Mouse (Mus musculus) lung, adult 18-20 months (tissue): ENCODE measurements around the gene Prss30.
A peak's percentile ranks its signal among the peaks of the same experiment; 100 is the strongest.

Experiments
- DNase-seq, 2 experiments: peaks; one replicate each; pipeline ENCODE4 v3.0.0; 2022; ENCODE audit warnings: mixed read lengths in 2 of 2

Gene Prss30

DNA sequence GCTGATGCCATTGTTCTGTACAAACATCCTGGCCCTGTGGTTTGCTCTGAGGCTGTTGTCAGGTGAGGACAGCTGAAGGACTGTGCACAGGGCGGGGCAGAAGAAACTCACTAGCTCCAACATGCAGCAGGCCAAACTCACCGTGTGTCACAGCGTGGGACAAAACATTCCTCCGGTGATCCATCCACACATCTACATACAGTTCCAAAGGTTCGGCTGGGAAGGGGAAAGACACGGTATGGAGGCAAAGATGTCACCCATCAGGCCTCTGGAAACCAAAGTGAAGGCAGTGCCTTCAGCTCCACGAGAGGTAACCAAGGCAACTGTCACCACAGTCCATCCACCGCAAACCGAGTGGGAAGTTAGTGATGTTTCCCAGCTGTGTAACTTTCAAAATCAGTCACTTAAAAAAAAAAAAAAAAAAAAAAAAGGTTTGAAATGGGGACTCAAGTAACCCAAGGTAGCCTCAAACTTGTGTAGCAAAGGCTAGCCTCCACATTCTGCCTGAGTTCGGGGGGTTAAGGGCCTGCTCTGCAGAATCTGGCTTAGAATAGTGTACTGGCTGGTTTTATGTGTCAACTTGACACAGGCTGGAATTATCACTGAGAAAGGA is at the start of gene Prss30:
Gene Prss30 (minus strand): TSS at position 270 of the 613 bp plus-strand sequence.
- peak in 1 of 2 experiments; percentile 32 for DNase-seq

DNA sequence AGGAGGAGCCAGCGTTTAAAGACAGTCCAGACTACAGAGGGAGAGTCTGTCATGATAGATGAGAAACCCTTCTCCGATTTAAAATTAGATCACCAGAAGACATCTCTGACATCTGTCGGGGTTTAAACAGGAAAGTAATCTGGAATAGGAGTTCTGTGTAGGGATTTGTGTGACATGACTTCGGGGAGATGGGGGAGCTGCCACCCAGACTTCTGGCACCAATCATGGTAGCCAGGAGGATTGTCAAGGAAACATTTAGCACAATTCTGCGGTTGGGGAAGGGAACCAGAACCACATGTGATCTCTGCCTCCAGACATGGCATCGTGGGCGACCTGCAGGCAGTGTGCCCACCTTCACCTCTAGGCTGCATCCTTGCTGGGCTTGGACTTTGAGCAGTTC is 49.1 kb upstream of the Prss30 start:
- DNase-seq: no peak

DNA sequence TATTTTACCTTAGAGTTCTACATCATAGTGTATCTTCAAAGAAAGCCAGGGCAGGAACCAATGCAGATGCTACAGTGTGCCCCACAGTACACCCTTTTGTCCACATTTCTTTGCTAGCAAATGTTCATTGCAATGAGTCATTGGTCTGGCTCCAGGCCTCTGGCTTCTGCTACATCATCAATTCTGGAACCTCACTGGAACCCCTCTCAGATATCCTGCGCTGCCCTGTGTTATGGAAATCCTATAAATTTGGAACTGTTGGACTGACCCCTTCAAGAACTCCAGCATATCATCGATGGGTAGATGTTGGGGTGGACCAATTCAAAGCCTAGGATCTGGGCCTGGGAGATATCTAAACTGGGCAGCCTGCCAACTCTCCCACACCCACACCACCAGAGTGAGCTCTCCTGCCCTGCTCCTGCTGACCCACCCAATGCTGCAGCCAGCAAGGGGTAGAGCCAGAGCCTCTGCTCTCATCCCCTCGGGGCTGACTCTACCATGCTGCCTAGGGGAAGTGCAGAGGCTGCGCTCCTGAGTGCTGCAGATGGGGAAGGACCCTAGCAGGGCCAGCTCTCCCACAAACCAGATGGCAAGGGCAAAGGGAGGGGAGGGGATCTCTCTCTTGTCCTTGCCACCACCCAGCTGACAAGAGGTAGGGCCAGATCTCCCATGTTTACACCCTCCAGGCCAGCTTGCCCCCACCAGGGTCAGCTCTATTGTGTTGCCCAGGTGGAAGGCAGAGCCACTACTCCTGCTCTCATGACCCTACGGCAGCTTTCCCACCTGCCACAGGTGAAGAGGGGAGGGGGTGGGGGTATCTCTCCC is 41.2 kb upstream of the Prss30 start:
- DNase-seq: peak in 1 of 2 experiments; percentile 10

DNA sequence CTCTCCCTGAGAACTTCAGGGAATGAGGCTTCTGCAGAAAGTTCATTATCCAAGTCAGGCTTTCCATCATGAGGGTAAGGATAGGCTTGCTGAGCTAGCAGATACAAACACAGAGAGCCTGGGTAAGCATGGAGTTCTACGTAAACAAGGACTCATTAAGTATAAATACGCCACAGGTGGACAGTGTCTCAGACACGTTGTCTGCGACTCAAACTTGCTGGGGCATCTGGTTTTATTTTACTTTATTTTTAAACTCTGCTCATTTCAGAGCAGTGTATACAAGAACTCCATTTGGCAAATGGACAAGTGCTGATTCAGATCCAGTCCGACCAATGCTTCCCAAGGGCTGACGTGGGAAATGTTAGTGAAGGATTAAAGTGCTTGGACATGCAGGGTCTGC is 40.3 kb upstream of the Prss30 start:
- peak; percentile 15 to 45 for DNase-seq

DNA sequence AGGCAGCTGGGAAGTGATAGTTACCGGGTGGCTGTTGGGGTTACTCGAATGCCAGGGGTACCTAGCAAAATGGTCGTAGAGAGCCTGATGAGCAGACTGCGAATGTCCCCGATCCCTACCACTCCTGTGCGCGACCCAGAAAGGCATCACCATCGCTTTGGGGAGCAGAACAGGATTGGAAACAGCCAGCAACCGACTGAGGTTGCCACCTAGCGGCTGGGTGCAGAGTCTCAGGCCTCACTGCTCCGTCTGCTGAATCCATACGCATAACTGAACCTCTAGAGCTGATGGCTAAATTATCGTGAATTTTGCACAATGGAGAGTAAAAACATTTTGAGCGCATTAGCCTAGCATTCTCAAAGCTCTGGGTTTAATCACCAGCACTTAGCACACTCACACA is 35.4 kb upstream of the Prss30 start:
- peak in 1 of 2 experiments; percentile 26 for DNase-seq

DNA sequence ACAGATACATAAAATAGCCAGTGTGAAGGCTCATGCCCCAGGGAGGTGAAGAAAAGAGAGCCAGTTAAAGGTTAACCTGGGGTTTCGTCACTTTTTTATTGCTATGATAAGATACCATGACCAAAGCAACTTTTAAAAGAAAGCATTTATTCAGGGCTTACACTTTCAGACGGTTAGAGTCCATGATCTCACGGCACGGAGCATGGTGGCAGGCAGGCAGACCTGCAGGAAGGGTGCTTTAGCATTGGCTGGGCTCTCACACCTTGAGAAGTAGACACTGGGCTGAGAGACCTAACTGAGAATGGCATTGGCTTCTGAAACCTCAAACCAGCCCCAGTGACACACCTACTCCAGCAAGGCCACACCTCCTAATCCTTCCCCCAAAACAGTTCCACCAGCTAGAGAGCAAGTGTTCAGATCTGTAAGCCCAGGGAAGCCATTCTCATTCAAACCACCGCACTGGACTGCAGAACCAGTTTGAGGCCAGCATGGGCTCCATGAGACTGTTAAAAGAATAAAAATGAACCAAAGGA is 34.1 kb upstream of the Prss30 start:
- no peak for DNase-seq

DNA sequence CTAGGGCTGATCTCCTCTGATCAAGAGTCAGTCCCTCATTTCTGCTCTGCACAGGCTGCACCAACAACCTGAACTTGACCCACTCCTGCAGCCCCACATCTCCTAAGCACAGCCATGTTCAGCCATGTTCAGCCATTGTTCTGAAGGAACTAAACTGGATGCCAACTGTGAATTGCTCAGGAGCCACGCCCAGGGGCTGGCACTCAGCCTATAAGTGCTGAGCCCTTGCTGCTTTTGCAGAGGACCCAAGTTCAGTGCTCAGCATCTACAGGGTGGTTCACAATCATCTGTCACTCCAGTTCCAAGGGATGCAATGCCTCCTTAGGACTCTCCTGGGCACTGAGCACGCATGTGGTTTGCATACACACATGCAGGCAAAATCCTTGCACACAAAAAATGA is 32.6 kb upstream of the Prss30 start:
- no peak for DNase-seq

DNA sequence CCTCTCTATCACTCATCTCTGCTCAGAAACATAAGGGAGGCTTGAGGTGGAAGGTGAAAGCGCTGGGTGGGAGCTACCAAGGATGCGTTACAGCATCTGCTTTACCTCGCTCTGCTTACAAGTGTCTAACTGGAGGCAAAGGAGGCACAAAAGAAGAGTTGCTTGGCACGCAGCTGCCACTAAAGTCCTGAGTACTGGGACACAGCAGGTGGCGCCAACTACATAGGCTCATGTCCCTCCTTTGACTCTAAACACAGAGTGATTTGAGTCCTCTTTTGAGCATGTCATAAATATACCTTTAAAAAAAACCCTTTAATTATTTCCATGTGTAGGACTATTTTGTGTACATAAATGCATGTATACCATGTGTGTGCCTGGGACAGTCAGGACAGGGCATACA is 29.3 kb upstream of the Prss30 start:
- DNase-seq: no peak

DNA sequence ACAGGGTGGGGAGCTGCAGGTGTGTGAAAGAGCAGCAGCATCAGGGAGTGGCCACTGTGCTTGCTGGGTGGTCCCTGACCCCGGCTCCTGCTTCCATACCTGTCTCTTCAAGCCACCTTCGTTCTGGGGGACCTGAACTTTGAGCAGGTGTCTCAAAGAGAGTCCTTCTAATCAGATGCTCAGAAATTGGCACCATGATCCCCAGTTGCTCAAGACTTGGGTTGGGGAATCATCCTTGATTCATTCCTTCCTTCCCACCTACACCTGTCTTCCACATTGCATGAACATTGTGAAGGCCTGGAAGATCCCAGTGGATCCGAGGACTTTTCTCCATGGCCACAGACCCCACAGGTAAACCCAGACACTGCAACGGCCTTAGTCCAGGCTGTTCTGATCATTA is 27.7 kb upstream of the Prss30 start:
- no peak for DNase-seq

DNA sequence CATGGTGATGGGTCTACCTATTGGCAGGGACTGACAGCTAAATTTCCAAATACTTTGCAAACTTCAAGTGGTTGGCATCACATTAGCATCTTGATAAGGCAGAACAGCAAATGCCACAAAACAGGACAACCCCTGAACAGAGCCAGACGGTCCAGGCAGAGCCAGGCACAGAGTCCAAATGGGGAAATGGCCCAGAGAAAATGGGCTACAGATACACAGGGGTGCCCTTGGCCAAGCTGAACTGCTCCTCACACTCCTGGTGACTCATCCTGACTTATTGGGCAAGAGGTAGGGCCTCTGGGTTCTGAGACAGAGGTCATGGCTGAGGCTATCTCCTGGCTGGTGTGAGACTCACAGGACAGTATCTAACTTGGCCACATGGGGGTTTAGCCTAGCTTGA is 27.0 kb upstream of the Prss30 start:
- peak; percentile 56 to 57 for DNase-seq

DNA sequence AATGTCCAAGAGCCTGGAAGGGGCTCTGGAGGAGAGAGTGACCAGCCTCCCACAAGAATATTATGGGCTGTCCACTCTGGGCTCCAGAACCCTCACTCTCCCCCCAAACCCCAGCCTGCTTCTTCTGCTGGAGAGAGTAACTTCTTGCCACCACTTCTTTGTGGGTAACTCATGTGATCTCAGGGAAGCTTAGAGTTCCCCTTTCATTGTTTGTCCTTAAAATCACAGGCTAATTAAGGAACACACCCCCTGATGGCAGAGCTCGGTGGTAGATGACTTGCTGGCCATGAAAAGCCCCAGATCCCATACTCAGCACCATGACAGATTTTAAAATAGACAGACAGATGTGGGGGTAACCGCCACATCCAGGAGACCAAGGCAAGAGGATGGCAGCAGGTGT is 26.6 kb upstream of the Prss30 start:
- no peak for DNase-seq

DNA sequence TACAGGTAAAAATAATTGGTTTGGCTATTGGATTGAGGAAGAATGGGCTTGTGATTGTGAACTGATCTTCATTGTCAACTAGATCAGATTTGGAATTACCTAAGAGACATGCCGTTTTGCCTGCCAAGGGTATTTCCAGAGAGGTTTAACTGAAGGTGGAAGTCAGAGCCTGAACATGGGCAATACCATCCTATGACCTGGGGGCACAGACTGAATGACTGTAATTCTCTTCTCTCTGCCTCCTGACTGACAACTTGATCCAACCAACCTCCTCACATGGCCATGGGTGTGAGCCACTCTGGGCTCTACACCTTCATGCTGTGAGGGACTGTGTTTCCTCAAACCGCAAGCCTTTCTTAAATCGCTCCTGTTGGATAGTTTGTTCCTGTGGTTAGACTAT is 24.7 kb upstream of the Prss30 start:
- DNase-seq: no peak

DNA sequence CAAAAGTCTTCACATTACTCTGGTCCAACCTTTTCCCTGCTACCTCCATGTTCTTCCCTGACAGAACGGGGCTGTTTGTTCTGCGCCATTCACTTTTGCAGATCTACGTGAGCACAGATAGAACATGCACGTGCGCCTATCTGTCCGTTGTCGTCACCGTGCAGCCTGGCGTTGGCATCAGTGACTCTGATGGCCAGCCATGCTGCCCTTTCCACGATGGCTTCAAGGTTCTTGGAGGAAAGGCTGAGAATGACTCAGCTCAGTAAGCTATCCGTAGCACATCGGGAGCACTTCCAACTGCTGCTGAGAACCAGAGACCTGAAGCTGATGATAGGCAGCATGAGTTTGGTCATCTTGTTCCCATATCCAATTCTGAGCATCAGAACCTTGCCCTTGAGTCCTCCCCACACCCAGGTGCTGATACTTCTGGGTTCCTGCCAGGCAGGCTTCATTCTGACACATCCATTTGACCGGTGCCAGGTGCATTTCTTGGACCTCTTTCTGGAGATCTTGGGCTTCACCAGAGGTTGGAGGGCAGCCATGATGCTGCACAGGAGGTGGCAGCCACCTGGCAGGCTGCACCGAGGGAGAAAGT is 23.8 kb upstream of the Prss30 start:
- DNase-seq: no peak

DNA sequence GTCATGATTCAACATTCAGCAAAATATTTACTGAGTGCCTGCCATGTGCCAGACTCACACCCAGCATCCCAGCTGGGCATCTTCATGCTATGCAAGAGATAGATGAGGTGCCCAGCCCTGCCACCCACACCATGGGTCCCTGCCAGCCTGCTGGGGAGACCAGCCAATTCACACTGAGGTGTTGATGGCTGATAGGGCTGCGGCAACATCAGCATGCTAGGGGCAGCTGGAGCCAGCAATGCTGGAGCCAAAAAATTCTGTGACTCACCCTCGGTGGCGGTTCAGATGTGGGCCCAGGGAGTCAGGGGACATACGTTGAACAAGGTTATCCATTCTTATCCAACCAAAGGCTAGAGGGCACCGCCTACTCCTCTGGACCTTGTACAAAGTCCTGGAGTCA is 20.0 kb upstream of the Prss30 start:
- DNase-seq: peak in 1 of 2 experiments; percentile 24

DNA sequence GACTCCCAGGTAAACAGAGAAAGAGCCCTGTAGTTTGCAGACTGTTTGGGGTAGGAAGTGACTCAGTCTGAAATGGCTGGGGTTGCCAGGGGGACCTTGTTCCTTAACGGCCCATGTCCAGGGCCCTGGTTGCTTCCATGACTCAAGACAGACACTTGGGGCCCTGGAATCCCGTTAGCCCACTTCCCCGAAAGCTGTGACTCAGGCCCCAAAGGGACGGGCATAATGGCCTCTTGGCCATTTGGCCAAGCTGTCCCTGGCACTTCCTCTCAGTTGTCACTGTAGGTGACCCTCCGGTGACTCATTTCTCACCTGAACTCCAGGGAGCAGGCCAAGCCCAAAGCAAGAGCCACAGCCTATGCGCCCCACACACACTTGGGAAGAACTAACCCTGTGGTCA is 18.0 kb upstream of the Prss30 start:
- peak in 1 of 2 experiments; percentile 14 for DNase-seq

DNA sequence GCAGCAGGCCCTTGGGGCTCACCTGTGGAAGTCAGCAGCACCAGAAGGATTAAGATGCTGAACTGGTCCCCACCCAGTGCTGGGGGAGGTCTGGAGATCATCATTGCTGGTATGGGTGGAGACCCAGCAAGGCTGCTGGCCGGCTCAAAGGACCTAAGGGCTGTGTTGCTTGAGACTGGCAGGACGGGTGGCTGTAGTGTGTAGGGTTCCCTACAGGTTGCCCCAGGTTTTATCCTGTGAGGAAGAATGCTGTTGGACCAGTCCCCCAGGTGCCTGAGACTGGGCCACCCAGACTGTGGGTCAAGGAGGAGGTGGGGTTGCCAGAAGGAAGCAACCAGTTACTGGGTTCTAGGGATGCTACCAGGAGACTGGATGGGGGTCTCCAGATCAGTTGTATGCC is 17.5 kb upstream of the Prss30 start, which contains the start of gene Prss22:
Gene Prss22 (minus strand): TSS at position 200 of the 400 bp plus-strand sequence.
- DNase-seq: peak; percentile 45 to 57

DNA sequence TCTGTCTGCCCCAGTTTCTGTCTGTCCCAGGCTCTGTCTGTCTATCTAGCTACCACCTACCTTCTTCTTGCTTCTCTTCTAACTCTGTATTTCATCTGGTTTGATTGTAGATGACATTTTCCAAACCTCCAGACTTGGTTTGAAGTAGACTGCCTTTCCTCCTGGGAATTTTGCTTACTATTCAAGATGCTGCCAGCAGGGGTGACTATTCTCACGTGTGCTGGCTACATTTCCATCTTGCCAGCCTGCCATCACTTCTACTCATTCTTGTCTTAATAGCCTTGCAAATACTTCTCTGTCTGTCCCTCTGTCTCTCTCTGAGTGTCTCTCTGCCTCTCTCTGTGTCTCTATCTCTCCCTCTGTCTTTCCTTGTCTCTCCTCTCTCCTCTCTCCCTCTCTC is 15.1 kb upstream of the Prss30 start:
- no peak for DNase-seq

DNA sequence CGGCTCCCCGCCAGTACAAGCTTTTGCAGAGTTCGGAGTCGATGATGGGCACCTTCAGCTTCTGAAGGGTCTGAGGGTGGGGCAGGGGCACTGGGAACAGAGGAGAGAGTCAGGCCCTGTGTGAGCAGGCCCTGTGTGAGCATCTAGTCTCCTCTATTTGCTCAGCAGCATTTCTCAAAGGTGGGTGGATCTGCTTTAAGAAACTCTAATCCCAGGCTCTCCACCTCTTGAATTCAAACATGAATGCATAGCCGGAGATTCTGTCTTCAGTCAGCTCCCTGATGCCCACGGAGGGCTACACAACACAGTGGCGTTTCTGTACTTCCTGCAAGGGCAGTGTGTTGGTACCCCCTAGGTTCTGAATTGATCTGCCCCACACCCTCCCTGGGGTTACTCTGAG is 14.3 kb upstream of the Prss30 start:
- DNase-seq: no peak

DNA sequence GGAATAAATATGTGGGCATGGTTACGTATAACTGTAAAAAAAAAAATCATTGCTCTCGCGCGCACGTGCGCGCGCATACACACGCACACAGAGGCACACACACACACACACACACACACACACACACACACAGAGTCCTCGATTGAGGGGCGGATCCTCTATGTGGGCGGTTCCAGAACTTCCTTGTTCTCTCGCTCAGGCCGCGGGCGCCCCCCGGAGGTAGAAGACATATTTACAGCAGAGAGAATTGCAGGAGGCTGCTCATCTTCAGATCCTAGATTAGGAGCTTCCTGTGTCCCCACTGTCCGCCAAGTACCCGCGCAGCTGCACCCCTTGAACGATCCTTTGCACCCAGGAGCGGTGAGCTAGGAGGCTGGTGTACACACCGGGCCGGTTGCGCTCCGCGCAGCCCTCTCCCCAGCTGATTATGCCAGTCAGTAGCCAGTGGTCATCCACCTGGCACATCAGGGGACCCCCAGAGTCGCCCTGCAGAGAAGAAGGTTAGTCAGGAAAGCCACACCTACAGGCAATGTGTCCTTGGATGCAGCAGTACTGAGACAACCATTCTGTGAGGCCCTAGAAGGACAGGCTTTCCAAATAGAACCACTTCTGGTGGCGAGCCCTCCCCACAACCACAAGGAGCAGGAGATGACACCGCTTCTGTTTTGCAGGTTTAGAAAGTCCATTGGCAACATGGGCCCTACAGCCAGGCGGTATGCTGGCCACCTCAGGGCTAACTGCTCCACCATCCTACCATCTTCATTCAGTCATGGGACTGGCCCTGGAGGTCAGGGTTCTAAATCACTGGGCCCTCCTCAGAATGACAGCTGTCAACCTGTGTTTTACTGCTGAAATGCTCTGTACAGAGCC is 13.4 kb upstream of the Prss30 start:
- peak; percentile 88 to 92 for DNase-seq

DNA sequence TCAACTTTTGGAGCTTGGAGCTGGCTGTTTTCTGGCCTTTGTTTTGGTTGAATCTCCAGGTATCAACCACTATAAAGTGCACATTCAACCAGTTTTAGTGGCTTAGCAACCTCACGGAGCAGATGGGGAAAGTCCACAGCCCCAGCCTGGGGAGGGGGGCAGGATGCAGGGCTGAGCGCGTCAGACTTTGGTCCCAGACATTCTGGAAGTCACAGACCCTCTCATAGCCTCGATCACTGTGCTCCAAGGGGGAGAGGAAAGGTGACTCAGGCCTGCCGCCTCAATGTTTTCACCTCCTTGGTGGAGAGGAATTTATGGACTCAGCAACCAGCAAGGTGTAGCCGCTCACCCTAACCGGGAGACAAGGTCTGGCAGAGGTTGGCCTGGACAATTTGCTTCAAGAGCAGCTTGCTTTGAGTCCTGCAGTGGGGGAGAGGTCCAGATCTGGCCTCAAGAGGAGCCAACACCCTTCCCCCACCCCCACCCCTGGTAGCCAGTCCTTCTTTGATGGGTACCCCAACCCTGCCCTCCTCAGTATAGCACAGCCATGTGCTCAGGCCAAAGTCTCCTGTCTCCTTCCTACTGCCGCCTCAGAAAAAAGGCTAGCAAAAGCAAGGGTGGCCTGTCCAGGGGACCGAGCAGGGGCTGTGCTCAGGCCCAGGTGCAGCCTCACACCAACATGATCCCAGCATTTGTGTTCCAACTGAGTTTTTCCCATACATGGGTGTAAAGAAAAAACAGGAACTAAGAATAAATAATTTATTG is 12.6 kb upstream of the Prss30 start:
- DNase-seq: no peak

DNA sequence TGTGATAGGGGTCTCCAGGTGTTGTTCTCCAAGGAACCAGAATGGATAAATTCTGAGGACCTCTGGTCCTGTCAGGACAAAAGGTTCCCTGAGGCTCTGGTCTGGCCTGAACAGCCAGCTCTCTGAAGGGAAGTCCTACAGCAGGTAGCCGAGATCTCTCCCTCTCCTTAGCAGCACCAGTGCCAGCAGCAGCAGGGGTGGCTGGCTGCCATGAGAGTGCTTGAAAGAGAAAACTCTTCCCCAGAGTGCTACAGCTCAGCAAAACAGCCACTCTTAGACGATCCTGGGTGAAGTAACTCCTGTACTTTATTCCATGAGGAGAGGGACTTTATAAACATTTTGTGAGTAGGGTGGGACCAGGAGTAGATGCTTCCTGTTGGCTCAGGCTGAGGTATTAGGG is 9.4 kb upstream of the Prss30 start:
- DNase-seq: peak; percentile 60 to 77

DNA sequence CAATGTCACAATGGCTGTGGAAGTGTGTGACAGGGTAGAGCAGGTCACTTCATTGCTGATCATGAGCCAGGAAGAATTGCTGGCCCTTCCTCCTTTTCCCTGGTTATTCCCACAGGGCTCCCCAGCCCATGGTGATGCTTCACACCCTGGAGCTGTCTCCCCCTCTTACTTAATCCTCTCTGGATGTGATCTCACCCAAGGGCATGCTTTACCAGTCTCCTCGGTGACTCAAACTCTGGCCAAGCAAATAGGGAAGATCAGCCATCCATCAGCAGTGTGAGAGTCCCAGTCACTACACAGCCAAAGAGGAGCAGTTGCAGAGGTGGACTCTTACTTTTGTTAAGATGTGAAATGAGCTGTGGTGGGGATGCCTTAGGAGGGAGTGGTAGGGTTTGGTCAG is 4.6 kb upstream of the Prss30 start:
- no peak for DNase-seq
